Mouse (Mus musculus): Measurements from ENCODE around the gene Arhgef40. TPM values are rescaled to one million over a fixed set of nuclear protein-coding genes. Genes with fewer than 3 reads are reported as not detected.
A peak's percentile ranks its signal among the peaks of the same experiment; 100 is the strongest.

The Arhgef40 gene
- polyA plus RNA-seq, 1 experiment from 2014 or later = 18.2 TPM

- H3K27ac ChIP-seq (ENCODE audit: low read depth, low read length) = peak overlapping the region; percentile 96
- peaks cover 20% of the 10 kb centered on the region; the same call in 1 of the 2 replicates for H3K4me1 ChIP-seq (replicated peaks; ENCODE audit: control insufficient read depth, insufficient read depth, low read length)
- TF ChIP-seq CTCF (IDR thresholded peaks at IDR 0.05; ENCODE audit: low read depth) = no peak
- no peaks in the 10 kb centered on the region for H3K9me3 ChIP-seq (ENCODE audit: control insufficient read depth)
- H3K4me2 ChIP-seq (replicated peaks; ENCODE audit: low read depth) = peak overlapping the region; percentile 86
- H3K4me3 ChIP-seq (ENCODE audit: low read depth, low read length) = peak overlapping the region; percentile 74
- peak overlapping the region; percentile 89 for H3K9ac ChIP-seq (ENCODE audit: low read depth, low read length)
- no peaks in the 10 kb centered on the region for H3K27me3 ChIP-seq (replicated peaks; ENCODE audit: control insufficient read depth, insufficient read depth, low read length)
- 1% methylated on average over 23 of the region's 28 CpGs for WGBS
- H3K36me3 ChIP-seq (ENCODE audit: control insufficient read depth, insufficient read depth) = no peaks in the 10 kb centered on the region
- 0 out of 2 replicates have a peak, but pooled peaks have one; percentile 19 for ATAC-seq
These were observed 30.3 kb downstream of the Arhgef40 start for GRCm38 (mm10) chr14:52014761-52015311.

- H3K36me3 ChIP-seq (ENCODE audit: control insufficient read depth, insufficient read depth) = no peaks in the 10 kb centered on the region
- no peaks in the 10 kb centered on the region for H3K27me3 ChIP-seq (replicated peaks; ENCODE audit: control insufficient read depth, insufficient read depth, low read length)
- peak within 1 kb of the TSS; percentile 89 for H3K9ac ChIP-seq (ENCODE audit: low read depth, low read length)
- no peaks in the 10 kb centered on the region for H3K9me3 ChIP-seq (ENCODE audit: control insufficient read depth)
- 10% methylated on average over 6 of the region's 6 CpGs for WGBS
- peak within 1 kb of the TSS; percentile 86 for H3K4me2 ChIP-seq (replicated peaks; ENCODE audit: low read depth)
- peak within 1 kb of the TSS; percentile 96 for H3K27ac ChIP-seq (ENCODE audit: low read depth, low read length)
- no peak for ATAC-seq
- peaks cover 20% of the 10 kb centered on the region; the same call in 1 of the 2 replicates for H3K4me1 ChIP-seq (replicated peaks; ENCODE audit: control insufficient read depth, insufficient read depth, low read length)
- no peak for TF ChIP-seq CTCF (IDR thresholded peaks at IDR 0.05; ENCODE audit: low read depth)
- peak within 1 kb of the TSS; percentile 74 for H3K4me3 ChIP-seq (ENCODE audit: low read depth, low read length)
These were observed 31.1 kb downstream of the Arhgef40 start, which contains the start of gene Tmem253 for GRCm38 (mm10) chr14:52015445-52016100. TSS of gene Tmem253 (plus strand) at chr14:52015658.

- peak; percentile 56 for ATAC-seq
- 50% methylated on average over 13 of the region's 13 CpGs for WGBS
These were observed 32.3 kb downstream of the Arhgef40 start for GRCm38 (mm10) chr14:52016625-52017405.

GRCm38 (mm10) chr14:52017662-52018061 is 33.1 kb downstream of the Arhgef40 start:
- peak overlapping the region; percentile 23 for H3K4me3 ChIP-seq (ENCODE audit: low read depth, low read length)
- peak overlapping the region; percentile 86 for H3K4me2 ChIP-seq (replicated peaks; ENCODE audit: low read depth)
- peak overlapping the region; percentile 96 for H3K27ac ChIP-seq (ENCODE audit: low read depth, low read length)
- no peak overlapping the region for H3K9ac ChIP-seq (ENCODE audit: low read depth, low read length)
- H3K4me1 ChIP-seq (replicated peaks; ENCODE audit: control insufficient read depth, insufficient read depth, low read length) = peaks cover 20% of the 10 kb centered on the region; the same call in 1 of the 2 replicates
- no peak for TF ChIP-seq CTCF (IDR thresholded peaks at IDR 0.05; ENCODE audit: low read depth)
- H3K27me3 ChIP-seq (replicated peaks; ENCODE audit: control insufficient read depth, insufficient read depth, low read length) = no peaks in the 10 kb centered on the region
- 44% methylated on average over 4 of the region's 4 CpGs for WGBS
- no peaks in the 10 kb centered on the region for H3K36me3 ChIP-seq (ENCODE audit: control insufficient read depth, insufficient read depth)
- ATAC-seq = no peak
- H3K9me3 ChIP-seq (ENCODE audit: control insufficient read depth) = no peaks in the 10 kb centered on the region

More at GRCm38 (mm10) chr14:52016625-52017405, 32.3 kb downstream of the Arhgef40 start:
- peak overlapping the region; percentile 86 for H3K4me2 ChIP-seq (replicated peaks; ENCODE audit: low read depth)
- H3K36me3 ChIP-seq (ENCODE audit: control insufficient read depth, insufficient read depth) = no peaks in the 10 kb centered on the region
- no peaks in the 10 kb centered on the region for H3K9me3 ChIP-seq (ENCODE audit: control insufficient read depth)
- TF ChIP-seq CTCF (IDR thresholded peaks at IDR 0.05; ENCODE audit: low read depth) = no peak
- peak overlapping the region; percentile 23 for H3K4me3 ChIP-seq (ENCODE audit: low read depth, low read length)
- H3K4me1 ChIP-seq (replicated peaks; ENCODE audit: control insufficient read depth, insufficient read depth, low read length) = peaks cover 20% of the 10 kb centered on the region; the same call in 1 of the 2 replicates
- peak overlapping the region; percentile 96 for H3K27ac ChIP-seq (ENCODE audit: low read depth, low read length)
- no peak overlapping the region for H3K9ac ChIP-seq (ENCODE audit: low read depth, low read length)
- no peaks in the 10 kb centered on the region for H3K27me3 ChIP-seq (replicated peaks; ENCODE audit: control insufficient read depth, insufficient read depth, low read length)

- H3K4me3 ChIP-seq (ENCODE audit: low read depth, low read length) = peak overlapping the region; percentile 68
- no peak for ATAC-seq
- H3K36me3 ChIP-seq (ENCODE audit: control insufficient read depth, insufficient read depth) = no peaks in the 10 kb centered on the region
- H3K4me2 ChIP-seq (replicated peaks; ENCODE audit: low read depth) = peak overlapping the region; percentile 86
- H3K27ac ChIP-seq (ENCODE audit: low read depth, low read length) = peak overlapping the region; percentile 98
- TF ChIP-seq CTCF (IDR thresholded peaks at IDR 0.05; ENCODE audit: low read depth) = no peak
- H3K27me3 ChIP-seq (replicated peaks; ENCODE audit: control insufficient read depth, insufficient read depth, low read length) = no peaks in the 10 kb centered on the region
- no peaks in the 10 kb centered on the region for H3K9me3 ChIP-seq (ENCODE audit: control insufficient read depth)
- H3K9ac ChIP-seq (ENCODE audit: low read depth, low read length) = peak overlapping the region; percentile 82
- WGBS = 66% methylated on average over 15 of the region's 15 CpGs
- peaks cover 20% of the 10 kb centered on the region; the same call in 1 of the 2 replicates for H3K4me1 ChIP-seq (replicated peaks; ENCODE audit: control insufficient read depth, insufficient read depth, low read length)
These were observed 33.9 kb downstream of the Arhgef40 start for GRCm38 (mm10) chr14:52018248-52019050.
